Mouse (Mus musculus): Measurements from ENCODE around the gene Gm20388. TPM values are rescaled to one million over a fixed set of nuclear protein-coding genes. Genes with fewer than 3 reads are reported as not detected.
A peak's percentile ranks its signal among the peaks of the same experiment; 100 is the strongest.

The Gm20388 gene
- polyA plus RNA-seq, 1 experiment from 2014 or later, result not detected

DNA sequence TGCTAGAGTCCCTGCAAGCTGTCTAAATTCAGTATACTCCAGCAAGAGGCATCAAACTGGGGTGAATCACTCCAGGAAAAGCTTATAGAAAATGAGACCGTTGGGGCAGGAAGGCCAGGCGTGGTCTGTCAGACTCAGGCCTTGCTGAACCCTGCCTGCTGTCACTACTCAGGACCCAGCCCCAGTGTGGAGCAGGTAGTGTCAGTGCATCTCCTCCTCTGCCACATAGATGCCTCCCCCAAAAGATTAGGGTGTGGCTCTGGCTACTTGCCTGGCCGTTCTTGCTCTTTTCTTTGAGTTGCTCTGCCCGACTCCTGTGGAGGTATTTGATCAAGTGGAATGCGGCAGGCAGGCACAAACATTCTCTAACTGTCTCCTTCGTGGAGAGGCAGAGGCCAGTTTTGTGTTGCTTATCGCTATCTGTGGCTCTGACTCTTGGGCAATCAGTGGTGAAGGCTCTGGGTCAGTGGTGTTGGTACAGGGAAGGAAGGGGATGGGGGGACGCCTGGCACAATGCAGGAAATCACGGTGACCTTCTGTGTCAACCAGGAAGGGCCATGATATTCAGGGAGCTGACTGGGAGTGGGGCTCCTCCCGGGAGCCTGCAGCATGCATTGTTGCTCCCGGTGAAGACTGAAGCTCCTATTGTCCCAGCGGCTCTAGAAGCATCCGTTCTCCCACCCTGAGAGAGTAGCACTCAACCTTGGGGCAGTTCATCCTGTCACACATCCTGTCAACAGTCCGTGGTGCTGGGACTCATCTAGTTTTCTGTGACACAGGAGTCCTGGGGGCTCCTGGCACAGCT, 215.9 kb downstream of the Gm20388 start:
- Histone ChIP-seq H3K4me3 (no peak overlapping the region), H3K4me2 (no peak overlapping the region), H3K27ac (peak overlapping the region; percentile 45; the same call in 1 of the 2 replicates), H3K9ac (no peak overlapping the region), H3K27me3 (peaks cover 8% of the 10 kb centered on the region; the same call in 1 of the 2 replicates), H3K4me1 (peaks cover 17% of the 10 kb centered on the region), H3K9me3 (no peaks in the 10 kb centered on the region), H3K36me3 (no peaks in the 10 kb centered on the region)
- WGBS, result 27% methylated on average over 14 of the region's 14 CpGs
- ATAC-seq (ENCODE audit: insufficient number of reproducible peaks, insufficient read depth, low FRiP score, low TSS enrichment, low read depth), result no peak

DNA sequence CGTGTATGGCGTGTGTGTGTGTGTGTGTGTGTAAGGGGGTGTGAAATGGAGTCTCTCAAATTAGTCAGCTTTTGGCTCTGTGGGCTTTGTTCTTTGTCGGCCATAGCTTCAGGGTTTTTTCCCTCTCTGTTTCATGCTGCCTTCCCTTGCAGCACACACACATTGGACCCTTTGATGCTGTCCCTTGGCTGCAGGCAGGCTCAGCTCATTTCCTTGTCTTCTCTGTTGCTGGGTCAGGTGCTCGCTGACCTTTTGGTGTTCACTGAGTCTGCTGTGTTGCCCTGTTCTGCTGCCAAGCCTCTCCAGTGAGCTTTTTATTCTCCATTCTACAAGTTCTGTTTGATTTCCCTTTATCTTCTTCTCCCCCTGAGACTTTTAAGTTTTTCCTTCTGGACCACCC, 218.9 kb downstream of the Gm20388 start:
- Histone ChIP-seq H3K9me3 (no peaks in the 10 kb centered on the region), H3K4me3 (no peak overlapping the region), H3K4me1 (peaks cover 17% of the 10 kb centered on the region), H3K4me2 (no peak overlapping the region), H3K36me3 (no peaks in the 10 kb centered on the region), H3K9ac (no peak overlapping the region), H3K27ac (no peak overlapping the region), H3K27me3 (peaks cover 8% of the 10 kb centered on the region; the same call in 1 of the 2 replicates)
- ATAC-seq (ENCODE audit: insufficient number of reproducible peaks, insufficient read depth, low FRiP score, low TSS enrichment, low read depth), result no peak
- 27% methylated on average over 4 of the region's 4 CpGs for WGBS

DNA sequence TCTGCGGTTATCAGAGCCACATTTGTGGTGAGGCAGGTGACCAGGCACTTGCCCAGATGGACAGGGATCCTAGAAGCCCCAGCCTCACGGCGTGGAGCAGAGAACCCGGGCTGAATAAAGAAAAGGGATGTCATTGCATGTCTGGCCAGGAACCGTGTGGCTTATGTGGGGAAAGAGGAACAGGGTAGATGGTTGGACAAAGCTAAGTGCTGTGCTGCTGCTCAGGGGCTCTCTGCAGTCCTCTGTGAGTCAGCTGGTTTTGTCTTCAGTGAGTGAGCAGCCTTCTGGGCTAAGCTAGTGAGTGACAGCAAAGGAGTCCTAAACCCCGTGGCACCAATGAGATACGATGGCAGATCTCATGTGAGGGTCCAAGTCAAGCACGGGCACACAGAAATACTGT, 220.5 kb downstream of the Gm20388 start:
- Histone ChIP-seq H3K27ac (no peak overlapping the region), H3K4me2 (no peak overlapping the region), H3K9me3 (no peaks in the 10 kb centered on the region), H3K4me3 (no peak overlapping the region), H3K9ac (no peak overlapping the region), H3K4me1 (peaks cover 17% of the 10 kb centered on the region), H3K27me3 (peaks cover 8% of the 10 kb centered on the region; the same call in 1 of the 2 replicates), H3K36me3 (no peaks in the 10 kb centered on the region)
- ATAC-seq (ENCODE audit: insufficient number of reproducible peaks, insufficient read depth, low FRiP score, low TSS enrichment, low read depth), result no peak
- WGBS, result 85% methylated on average over 8 of the region's 8 CpGs

DNA sequence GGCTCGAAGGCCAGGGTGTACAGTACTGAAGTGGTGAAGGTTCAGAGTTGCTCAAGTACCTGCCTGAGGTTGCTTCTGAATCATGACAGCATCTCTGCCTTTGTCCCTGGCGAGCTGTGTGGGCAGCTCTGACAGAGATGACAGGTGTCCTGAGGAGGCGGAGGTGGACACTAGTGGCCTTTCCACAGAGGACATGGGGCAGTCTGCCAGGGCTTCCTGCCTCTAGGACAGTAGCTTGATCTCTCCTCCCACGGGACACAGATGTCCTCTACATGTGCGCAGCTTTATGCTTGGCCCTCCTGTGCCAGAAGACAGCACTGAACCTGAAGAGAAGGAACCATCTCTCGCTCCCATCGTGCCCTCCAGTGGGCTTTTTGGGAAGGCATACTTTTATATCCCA, 222.5 kb downstream of the Gm20388 start:
- Histone ChIP-seq H3K4me3 (no peak overlapping the region), H3K27me3 (no peaks in the 10 kb centered on the region), H3K4me1 (peaks cover 7% of the 10 kb centered on the region; the same call in 1 of the 2 replicates), H3K4me2 (no peak overlapping the region), H3K9me3 (no peaks in the 10 kb centered on the region), H3K9ac (no peak overlapping the region), H3K36me3 (no peaks in the 10 kb centered on the region), H3K27ac (no peak overlapping the region)
- WGBS, result 83% methylated on average over 7 of the region's 7 CpGs
- ATAC-seq (ENCODE audit: insufficient number of reproducible peaks, insufficient read depth, low FRiP score, low TSS enrichment, low read depth), result no peak

DNA sequence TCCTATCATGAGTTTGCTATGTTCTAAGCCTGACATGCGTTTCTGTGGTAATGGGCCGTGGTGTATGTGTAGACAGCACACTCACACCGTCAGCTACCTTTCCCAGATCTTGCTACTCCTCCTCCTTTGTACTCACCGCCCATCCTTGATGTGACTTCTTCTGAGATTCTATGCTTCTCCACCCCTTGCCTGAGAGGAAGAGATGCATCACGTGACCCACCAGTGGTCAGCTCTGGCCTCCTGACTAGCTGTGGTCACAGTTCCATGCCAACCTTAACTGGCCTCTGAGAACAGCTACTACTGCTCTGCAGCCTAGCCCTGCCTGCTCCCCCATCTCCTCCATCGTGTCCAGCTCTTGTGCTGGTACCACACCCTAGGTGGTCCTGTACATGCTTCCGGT, 225.0 kb downstream of the Gm20388 start:
- Histone ChIP-seq H3K4me1 (no peaks in the 10 kb centered on the region), H3K27ac (no peak overlapping the region), H3K9me3 (no peaks in the 10 kb centered on the region), H3K27me3 (no peaks in the 10 kb centered on the region), H3K4me2 (no peak overlapping the region), H3K36me3 (no peaks in the 10 kb centered on the region), H3K4me3 (no peak overlapping the region), H3K9ac (no peak overlapping the region)
- no peak for ATAC-seq (ENCODE audit: insufficient number of reproducible peaks, insufficient read depth, low FRiP score, low TSS enrichment, low read depth)
- 92% methylated on average over 7 of the region's 7 CpGs for WGBS

DNA sequence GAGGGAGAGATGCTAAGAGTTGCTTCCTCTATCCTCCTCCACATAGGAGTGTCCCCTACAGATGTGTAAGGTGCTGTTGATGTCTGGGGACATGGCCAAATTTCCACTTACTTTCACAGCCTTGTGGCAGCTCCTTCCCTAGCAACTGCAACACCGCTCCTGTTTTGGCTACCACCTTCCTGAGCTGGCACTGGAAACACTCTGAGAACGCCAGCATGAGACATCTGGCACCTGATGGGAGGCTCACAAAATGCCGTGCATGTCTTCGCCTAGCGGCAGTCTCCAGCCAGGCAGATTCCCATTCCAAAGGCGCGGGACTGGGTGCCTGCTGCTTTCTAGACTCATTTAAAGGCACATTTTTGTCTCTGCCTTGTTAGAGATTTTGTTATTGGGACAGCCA, 226.0 kb downstream of the Gm20388 start:
- H3K4me3 ChIP-seq, result no peak overlapping the region
- H3K9ac ChIP-seq, result no peak overlapping the region
- 63% methylated on average over 7 of the region's 7 CpGs for WGBS
- ATAC-seq (ENCODE audit: insufficient number of reproducible peaks, insufficient read depth, low FRiP score, low TSS enrichment, low read depth), result no peak
- H3K4me1 ChIP-seq, result no peaks in the 10 kb centered on the region
- no peaks in the 10 kb centered on the region for H3K27me3 ChIP-seq
- no peaks in the 10 kb centered on the region for H3K36me3 ChIP-seq
- H3K9me3 ChIP-seq, result no peaks in the 10 kb centered on the region
- H3K4me2 ChIP-seq, result no peak overlapping the region
- H3K27ac ChIP-seq, result no peak overlapping the region

DNA sequence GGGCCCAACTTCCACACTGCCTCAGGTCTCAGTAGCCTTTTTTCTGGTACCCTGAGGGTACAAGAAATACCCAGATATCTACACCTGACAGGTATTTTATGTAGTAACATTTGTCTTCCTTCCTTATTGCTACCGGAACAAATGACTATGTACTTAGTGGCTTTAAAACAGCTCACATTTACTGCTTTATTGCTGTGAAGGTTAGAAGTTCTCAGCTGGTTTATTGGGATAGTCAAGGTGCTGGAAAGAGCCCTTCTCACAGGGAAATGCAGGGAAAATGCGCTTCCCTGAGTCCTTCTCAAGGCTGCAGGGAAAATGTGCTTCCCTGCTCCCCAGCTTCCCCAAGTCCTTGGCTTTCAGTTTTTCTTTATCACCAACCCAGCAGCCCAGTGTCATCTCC, 228.3 kb downstream of the Gm20388 start:
- no peaks in the 10 kb centered on the region for H3K27me3 ChIP-seq

DNA sequence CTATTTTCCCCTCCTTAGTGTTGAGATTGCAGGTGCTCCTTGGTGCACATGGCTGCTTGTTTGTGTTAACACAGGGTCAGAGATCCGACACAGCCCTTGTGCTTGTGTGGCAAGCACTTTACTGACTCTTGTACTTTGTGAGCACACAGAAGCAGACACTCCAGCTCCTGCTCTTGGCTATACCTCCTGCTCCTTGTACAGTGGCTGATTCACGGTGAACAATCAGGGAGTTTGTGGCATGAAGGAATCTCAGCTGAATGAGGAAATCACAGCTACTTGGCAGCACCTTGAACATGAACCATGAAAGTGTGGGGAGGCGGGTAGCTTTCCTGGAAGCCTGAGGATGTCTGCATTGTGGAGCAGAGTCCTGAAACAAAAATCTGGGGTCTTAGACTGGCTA, 230.1 kb downstream of the Gm20388 start:
- Histone ChIP-seq H3K4me1 (no peaks in the 10 kb centered on the region), H3K4me3 (no peak overlapping the region), H3K27me3 (no peaks in the 10 kb centered on the region), H3K9ac (no peak overlapping the region), H3K4me2 (no peak overlapping the region), H3K36me3 (no peaks in the 10 kb centered on the region), H3K27ac (no peak overlapping the region), H3K9me3 (no peaks in the 10 kb centered on the region)
- ATAC-seq (ENCODE audit: insufficient number of reproducible peaks, insufficient read depth, low FRiP score, low TSS enrichment, low read depth), result no peak
- WGBS, result 68% methylated on average over 3 of the region's 3 CpGs

More for the DNA sequence above, 228.3 kb downstream of the Gm20388 start:
- Histone ChIP-seq H3K36me3 (no peaks in the 10 kb centered on the region), H3K9ac (no peak overlapping the region), H3K4me1 (no peaks in the 10 kb centered on the region), H3K4me3 (no peak overlapping the region), H3K4me2 (no peak overlapping the region), H3K9me3 (no peaks in the 10 kb centered on the region), H3K27ac (no peak overlapping the region)
- 86% methylated on average over 2 of the region's 2 CpGs for WGBS
- ATAC-seq (ENCODE audit: insufficient number of reproducible peaks, insufficient read depth, low FRiP score, low TSS enrichment, low read depth), result no peak

DNA sequence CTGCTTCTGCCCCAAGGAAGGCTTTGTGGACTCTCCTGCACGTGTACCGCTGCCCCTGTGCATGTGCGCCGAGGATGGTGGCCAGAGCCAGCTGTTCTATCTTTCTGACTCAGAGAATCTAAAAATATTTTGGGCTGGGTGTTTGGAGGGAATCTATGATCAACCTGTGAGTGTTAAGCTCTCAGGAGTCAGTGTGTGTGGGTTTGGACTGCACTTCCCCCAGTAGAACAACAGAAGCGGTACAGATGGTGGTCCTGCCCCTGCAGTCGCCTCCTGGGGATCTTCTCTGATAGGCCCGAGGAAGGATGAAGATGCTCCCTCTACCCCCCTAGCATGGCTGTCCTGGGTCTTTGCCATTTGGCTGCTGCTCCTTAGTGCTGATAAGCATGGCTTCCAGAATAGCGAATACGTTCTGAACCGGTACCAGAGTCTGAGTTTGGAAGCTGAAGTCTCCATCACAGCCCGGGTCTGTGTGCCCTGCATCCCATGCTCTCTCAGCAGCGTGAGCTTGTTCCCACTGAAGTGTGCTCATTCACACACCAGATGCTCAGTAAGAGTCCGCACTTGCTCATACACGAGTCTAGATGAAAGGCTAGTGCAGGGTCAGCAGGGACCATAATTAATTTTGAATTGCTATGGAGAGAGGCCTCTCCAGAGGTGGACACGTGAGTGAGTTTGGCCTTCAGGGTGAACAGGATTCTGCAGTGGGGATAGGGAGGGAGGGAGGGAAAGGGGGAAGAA, 233.4 kb downstream of the Gm20388 start:
- H3K27me3 ChIP-seq, result no peaks in the 10 kb centered on the region
- H3K4me3 ChIP-seq, result no peak overlapping the region
- no peaks in the 10 kb centered on the region for H3K9me3 ChIP-seq
- H3K36me3 ChIP-seq, result no peaks in the 10 kb centered on the region
- WGBS, result 65% methylated on average over 15 of the region's 15 CpGs
- H3K9ac ChIP-seq, result no peak overlapping the region
- H3K4me2 ChIP-seq, result no peak overlapping the region
- no peak for ATAC-seq (ENCODE audit: insufficient number of reproducible peaks, insufficient read depth, low FRiP score, low TSS enrichment, low read depth)
- H3K27ac ChIP-seq, result no peak overlapping the region
- no peaks in the 10 kb centered on the region for H3K4me1 ChIP-seq

DNA sequence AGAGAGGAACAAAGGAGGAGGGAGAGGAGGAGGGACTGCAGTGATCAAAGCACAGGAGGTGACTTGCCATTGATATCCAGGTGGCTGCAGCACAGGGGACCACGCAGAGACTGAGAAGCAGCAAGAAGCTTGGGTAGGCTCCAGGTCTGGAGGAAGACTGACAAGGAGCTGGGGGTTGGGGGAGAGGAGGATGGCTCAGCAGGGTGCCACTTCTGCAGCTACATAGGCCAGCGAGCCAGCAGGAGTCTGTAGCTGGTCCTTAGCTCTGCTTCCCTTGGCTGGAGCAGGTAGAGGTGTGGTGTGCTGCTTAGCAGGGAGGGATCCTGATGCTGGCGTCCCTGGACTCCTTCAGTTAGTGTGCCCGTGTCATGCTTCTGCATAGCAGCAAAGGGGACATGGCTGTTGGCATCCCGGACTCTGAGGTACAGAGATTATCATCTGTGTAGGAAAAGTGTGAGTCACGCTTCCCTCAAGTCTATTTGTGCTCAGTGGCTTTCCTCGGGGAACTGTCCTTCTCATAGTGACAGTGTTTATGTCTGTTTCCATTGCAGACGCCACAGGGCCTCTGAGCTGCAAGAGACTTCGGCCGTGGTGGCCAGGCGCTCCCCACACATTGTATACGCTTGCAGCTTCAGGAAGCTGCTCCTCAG, 234.1 kb downstream of the Gm20388 start:
- Histone ChIP-seq H3K27ac (no peak overlapping the region), H3K9ac (no peak overlapping the region), H3K4me2 (no peak overlapping the region), H3K4me1 (no peaks in the 10 kb centered on the region), H3K9me3 (no peaks in the 10 kb centered on the region), H3K4me3 (no peak overlapping the region), H3K36me3 (no peaks in the 10 kb centered on the region), H3K27me3 (no peaks in the 10 kb centered on the region)
- ATAC-seq (ENCODE audit: insufficient number of reproducible peaks, insufficient read depth, low FRiP score, low TSS enrichment, low read depth), result no peak
- WGBS, result 58% methylated on average over 12 of the region's 12 CpGs

DNA sequence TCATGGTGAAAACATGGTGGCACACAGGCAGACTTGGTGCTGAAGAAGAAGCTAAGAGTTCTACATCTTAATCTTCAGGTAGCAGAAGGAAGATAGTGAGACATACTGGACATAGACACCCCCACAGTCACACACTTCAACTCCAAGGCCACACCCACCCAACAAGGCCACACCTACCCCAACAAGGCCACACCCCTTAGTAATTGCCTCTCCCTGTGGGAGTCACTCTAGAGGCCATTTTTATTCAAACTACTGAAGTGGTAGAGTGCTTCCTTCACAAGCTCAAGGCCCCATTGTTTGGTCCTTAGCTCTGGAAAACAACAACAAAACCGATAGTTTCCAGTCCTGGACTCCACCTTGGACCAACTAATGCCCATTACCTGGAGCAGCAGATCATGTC, 235.4 kb downstream of the Gm20388 start:
- no peaks in the 10 kb centered on the region for H3K36me3 ChIP-seq
- no peaks in the 10 kb centered on the region for H3K9me3 ChIP-seq
- H3K27ac ChIP-seq, result no peak overlapping the region
- H3K4me3 ChIP-seq, result no peak overlapping the region
- H3K4me1 ChIP-seq, result no peaks in the 10 kb centered on the region
- no peak overlapping the region for H3K9ac ChIP-seq
- ATAC-seq (ENCODE audit: insufficient number of reproducible peaks, insufficient read depth, low FRiP score, low TSS enrichment, low read depth), result no peak
- H3K27me3 ChIP-seq, result no peaks in the 10 kb centered on the region
- no peak overlapping the region for H3K4me2 ChIP-seq
- 88% methylated on average over 1 of the region's 1 CpGs for WGBS
